Mouse (Mus musculus): ENCODE data around the gene Scn1b.

The Scn1b gene

GRCm38 (mm10) chr7:31087262-31087661 lies 39.5 kb downstream of the Scn1b start:
- in situ Hi-C loops (cut with MseI, MboI): no loop called here

- in situ Hi-C loops (cut with MseI, MboI): no loop called here
Measured at GRCm38 (mm10) chr7:31086175-31086755, 40.5 kb downstream of the Scn1b start.

- in situ Hi-C loops (cut with MseI, MboI): no loop called here
Measured at GRCm38 (mm10) chr7:31085171-31085570, 41.6 kb downstream of the Scn1b start.

GRCm38 (mm10) chr7:31084140-31084539 lies 42.7 kb downstream of the Scn1b start:
- in situ Hi-C loops (cut with MseI, MboI): no loop called here

GRCm38 (mm10) chr7:31082831-31083588 lies 43.8 kb downstream of the Scn1b start:
- in situ Hi-C loops (cut with MseI, MboI): no loop called here

- in situ Hi-C loops (cut with MseI, MboI): no loop called here
Measured at GRCm38 (mm10) chr7:31082106-31082505, 44.7 kb downstream of the Scn1b start.

- in situ Hi-C loops (cut with MseI, MboI): no loop called here
Measured at GRCm38 (mm10) chr7:31081106-31081505, 45.7 kb downstream of the Scn1b start.

- in situ Hi-C loops (cut with MseI, MboI): no loop called here
Measured at GRCm38 (mm10) chr7:31080611-31081010, 46.2 kb downstream of the Scn1b start.

- in situ Hi-C loops (cut with MseI, MboI): no loop called here
Measured at GRCm38 (mm10) chr7:31079670-31080069, 47.1 kb downstream of the Scn1b start.

- in situ Hi-C loops (cut with MseI, MboI): no loop called here
Measured at GRCm38 (mm10) chr7:31077885-31078445, 48.8 kb downstream of the Scn1b start.

- in situ Hi-C loops (cut with MseI, MboI): no loop called here
Measured at GRCm38 (mm10) chr7:31077470-31077869, 49.3 kb downstream of the Scn1b start.

GRCm38 (mm10) chr7:31076492-31076891 lies 50.3 kb downstream of the Scn1b start, which contains the start of gene Fxyd3:
Gene Fxyd3, minus strand, starts transcription at chr7:31076704.
- in situ Hi-C loops (cut with MseI, MboI): no loop called here

- in situ Hi-C loops (cut with MseI, MboI): no loop called here
Measured at GRCm38 (mm10) chr7:31074713-31075069, 52.1 kb downstream of the Scn1b start.

GRCm38 (mm10) chr7:31074061-31074712 lies 52.6 kb downstream of the Scn1b start:
- in situ Hi-C loops (cut with MseI, MboI): no loop called here

- in situ Hi-C loops (cut with MseI, MboI): no loop called here
Measured at GRCm38 (mm10) chr7:31073546-31073945, 53.3 kb downstream of the Scn1b start.

GRCm38 (mm10) chr7:31072326-31072725 lies 54.5 kb downstream of the Scn1b start:
- in situ Hi-C loops (cut with MseI, MboI): no loop called here

GRCm38 (mm10) chr7:31070324-31070723 lies 56.5 kb downstream of the Scn1b start:
- in situ Hi-C loops (cut with MseI, MboI): no loop called here

- in situ Hi-C loops (cut with MseI, MboI): no loop called here
Measured at GRCm38 (mm10) chr7:31069491-31069890, 57.3 kb downstream of the Scn1b start.

- in situ Hi-C loops (cut with MseI, MboI): no loop called here
Measured at GRCm38 (mm10) chr7:31067836-31068235, 59.0 kb downstream of the Scn1b start.

Measured in mouse trophoblast stem cell (cell line).